Mouse (Mus musculus) MEL (cell line): ENCODE measurements around the gene Glmn.

Source experiments
- CHD2 ChIP-seq: IDR thresholded peaks from 2 replicates; pipeline ENCODE4 v1.6.1; 2011; ENCODE audit warnings: low read length, improper control_type of control experiment
- CTCF ChIP-seq, 3 experiments: IDR thresholded peaks in 2 of 3; conservative IDR thresholded peaks in 1 of 3; 2 replicates each; pipeline ENCODE4 v1.5.1; 2011 to 2012; ENCODE audit warnings: low read length in 3 of 3, low read depth in 2 of 3, mild to moderate bottlenecking in 2 of 3, improper control_type of control experiment in 1 of 3, inconsistent platforms in 1 of 3, mixed read lengths in 1 of 3, moderate library complexity in 1 of 3; ENCODE audit not compliant: control insufficient read depth in 1 of 3, insufficient read depth in 1 of 3, poor library complexity in 1 of 3, severe bottlenecking in 1 of 3
- E2F4 ChIP-seq: IDR thresholded peaks from 2 replicates; pipeline ENCODE4 v1.6.1; 2011; ENCODE audit warnings: low read depth, low read length, improper control_type of control experiment, borderline replicate concordance
- GABPA ChIP-seq: IDR thresholded peaks from 2 replicates; pipeline ENCODE4 v1.6.1; 2012; ENCODE audit warnings: low read depth, mild to moderate bottlenecking, inconsistent platforms, low read length, improper control_type of control experiment, moderate library complexity
- MAX ChIP-seq: IDR thresholded peaks from 2 replicates; pipeline ENCODE4 v1.6.1; 2011; ENCODE audit warnings: low read length, improper control_type of control experiment
- POLR2A ChIP-seq, 2 experiments: IDR thresholded peaks; 2 replicates each; pipeline ENCODE4 v1.6.1; 2011 to 2012; ENCODE audit warnings: low read length in 2 of 2, mild to moderate bottlenecking in 2 of 2, control low read depth in 1 of 2, improper control_type of control experiment in 1 of 2, low read depth in 1 of 2, moderate library complexity in 1 of 2; ENCODE audit not compliant: control insufficient read depth in 1 of 2, insufficient read depth in 1 of 2, poor library complexity in 1 of 2
- TCF12 ChIP-seq: IDR thresholded peaks from 2 replicates; pipeline ENCODE4 v1.6.1; 2014; ENCODE audit warnings: low read depth, mild to moderate bottlenecking, inconsistent platforms, low read length, improper control_type of control experiment, moderate library complexity
- UBTF ChIP-seq: IDR thresholded peaks from 2 replicates; pipeline ENCODE4 v1.6.1; 2012; ENCODE audit warnings: low read depth, mild to moderate bottlenecking, inconsistent platforms, low read length, improper control_type of control experiment, moderate library complexity, borderline replicate concordance; ENCODE audit not compliant: insufficient read depth
- ZC3H11A ChIP-seq: IDR thresholded peaks from 2 replicates; pipeline ENCODE4 v1.6.1; 2012; ENCODE audit warnings: low read depth, mild to moderate bottlenecking, inconsistent platforms, low read length, improper control_type of control experiment

DNA sequence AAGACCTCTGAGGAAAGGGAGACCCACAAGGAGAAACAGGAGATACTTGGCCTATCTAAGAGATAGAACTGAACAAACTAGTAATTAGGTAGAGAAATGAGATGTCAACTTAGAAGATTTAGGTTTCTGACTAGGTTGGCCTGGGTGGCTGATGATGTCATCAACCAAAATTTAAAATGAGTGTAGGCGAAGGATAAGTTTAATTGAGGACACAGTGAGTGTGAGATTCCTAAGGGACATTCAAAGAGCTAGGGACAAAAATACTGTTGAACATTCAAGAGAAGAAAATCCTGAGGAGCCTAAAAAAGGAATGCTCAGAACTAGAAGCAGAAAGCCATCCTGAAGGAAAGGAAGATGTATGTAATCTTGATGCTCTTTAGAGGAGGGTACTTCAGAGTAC lies 81.6 kb downstream of the Glmn start:
- TF ChIP-seq MAX: no peak
- no peak for TF ChIP-seq CTCF (IDR thresholded peaks at IDR 0.05 in 2 of 3, conservative IDR thresholded peaks at IDR 0.05 in 1 of 3; ENCODE audit: control insufficient read depth in 1 of 3, insufficient read depth in 1 of 3, low read depth in 2 of 3, low read length in 3 of 3, poor library complexity in 1 of 3, severe bottlenecking in 1 of 3)
- no peak for TF ChIP-seq E2F4
- TF ChIP-seq CHD2: no peak
- TF ChIP-seq GABPA: no peak
- no peak for TF ChIP-seq TCF12
- TF ChIP-seq UBTF: no peak
- TF ChIP-seq POLR2A (IDR thresholded peaks at IDR 0.05; ENCODE audit: control insufficient read depth in 1 of 2, insufficient read depth in 1 of 2, low read depth in 1 of 2, low read length in 2 of 2, poor library complexity in 1 of 2): no peak
- TF ChIP-seq ZC3H11A: no peak
